Mouse (Mus musculus) natural killer cell, adult 2 months (primary cell): ENCODE results near the gene Cbarp.

ENCODE experiments used
- DNase-seq, 2 experiments: peaks; one replicate each; pipeline ENCODE4 v3.0.0; 2022; ENCODE audit warnings: low spot score in 2 of 2

The Cbarp gene

GRCm38 (mm10) chr10:80130403-80131031 lies 10.1 kb downstream of the Cbarp start:
- DNase-seq, result no peak

- no peak for DNase-seq
Measured at GRCm38 (mm10) chr10:80129846-80130245, 10.8 kb downstream of the Cbarp start.

- DNase-seq, result no peak
Measured at GRCm38 (mm10) chr10:80127920-80128319, 12.7 kb downstream of the Cbarp start.

GRCm38 (mm10) chr10:80123932-80124562 lies 16.6 kb downstream of the Cbarp start:
- DNase-seq, result no peak

GRCm38 (mm10) chr10:80121639-80122038 lies 19.0 kb downstream of the Cbarp start:
- no peak for DNase-seq

GRCm38 (mm10) chr10:80120146-80120545 lies 20.5 kb downstream of the Cbarp start:
- DNase-seq, result no peak

- DNase-seq, result no peak
Measured at GRCm38 (mm10) chr10:80118552-80118951, 22.1 kb downstream of the Cbarp start.

- no peak for DNase-seq
Measured at GRCm38 (mm10) chr10:80117736-80118135, 22.9 kb downstream of the Cbarp start.

- DNase-seq, result peak; percentile 55 to 72
Measured at GRCm38 (mm10) chr10:80116927-80117691, 23.5 kb downstream of the Cbarp start.

GRCm38 (mm10) chr10:80116563-80116926 lies 24.1 kb downstream of the Cbarp start:
- peak in 1 of 2 experiments; percentile 24 for DNase-seq

GRCm38 (mm10) chr10:80115944-80116335 lies 24.7 kb downstream of the Cbarp start:
- no peak for DNase-seq

- peak; percentile 98 to 99 for DNase-seq
Measured at GRCm38 (mm10) chr10:80115290-80115943, 25.2 kb downstream of the Cbarp start, which contains the start of gene Stk11. Gene Stk11, plus strand, starts transcription at chr10:80115803.

- DNase-seq, result peak; percentile 84 to 87
Measured at GRCm38 (mm10) chr10:80114341-80115284, 26.0 kb downstream of the Cbarp start.

GRCm38 (mm10) chr10:80107678-80108077 lies 33.0 kb downstream of the Cbarp start:
- no peak for DNase-seq

- DNase-seq, result no peak
Measured at GRCm38 (mm10) chr10:80105926-80106325, 34.7 kb downstream of the Cbarp start.

GRCm38 (mm10) chr10:80105460-80105859 lies 35.2 kb downstream of the Cbarp start, which contains the start of gene Sbno2:
Gene Sbno2, minus strand, starts transcription at chr10:80105571.
- peak in 1 of 2 experiments; percentile 38 for DNase-seq

GRCm38 (mm10) chr10:80104181-80104580 lies 36.5 kb downstream of the Cbarp start:
- DNase-seq, result no peak

- DNase-seq, result no peak
Measured at GRCm38 (mm10) chr10:80103032-80103431, 37.6 kb downstream of the Cbarp start.

- peak; percentile 86 to 88 for DNase-seq
Measured at GRCm38 (mm10) chr10:80102216-80102915, 38.3 kb downstream of the Cbarp start.

GRCm38 (mm10) chr10:80100982-80101381 lies 39.7 kb downstream of the Cbarp start:
- DNase-seq, result no peak
